Mouse (Mus musculus): Measurements from ENCODE around the gene Phldb2. TPM values are rescaled to one million over a fixed set of nuclear protein-coding genes. Genes with fewer than 3 reads are reported as not detected.

The Phldb2 gene
- total and polyA plus RNA-seq, 3 experiments = 0.04 TPM; not detected in 2

GRCm38 (mm10) chr16:45843351-45843891, 110.0 kb downstream of the Phldb2 start:
- Histone ChIP-seq H3K4me1 (ENCODE audit: control insufficient read depth in 1 of 2, insufficient read depth in 2 of 2) (peaks cover 0 to 4% of the 10 kb centered on the region in 2 experiments; a peak in 1 of 4 replicates), H3K79me2 (replicated peaks; ENCODE audit: control insufficient read depth, extremely low read depth, insufficient read depth, poor library complexity, severe bottlenecking) (no peaks in the 10 kb centered on the region), H3K36me3 (replicated peaks in 1 of 2; ENCODE audit: control insufficient read depth in 1 of 2, insufficient read depth in 1 of 2, low read length in 1 of 2) (no peaks in the 10 kb centered on the region), H3K9me3 (replicated peaks; ENCODE audit: low read length) (no peaks in the 10 kb centered on the region), H3K27ac (ENCODE audit: insufficient read depth, low read depth) (no peak overlapping the region), H3K4me3 (replicated peaks in 1 of 3; ENCODE audit: low read depth in 2 of 3, low read length in 2 of 3, poor library complexity in 1 of 3) (no peak overlapping the region), H3K9ac (ENCODE audit: insufficient read depth, low read depth) (no peak overlapping the region), H3K4me2 (ENCODE audit: insufficient read depth, low read depth, poor library complexity, severe bottlenecking) (no peak overlapping the region), H3K27me3 (replicated peaks) (no peaks in the 10 kb centered on the region)
- DNase-seq (ENCODE audit: extremely low read depth) = no peak
- dilution Hi-C loops (cut with MboI; ENCODE audit: extremely low pct_ligation_motif_present, extremely low pct_unique_long_range_greater_than_20kb, low sequenced_read_pairs) = no loop called here
- in situ Hi-C loops (cut with MboI; ENCODE audit: low pct_ligation_motif_present, low pct_unique_long_range_greater_than_20kb, low sequenced_read_pairs) = no loop called here
- no peak for TF ChIP-seq KAT2A (IDR thresholded peaks at IDR 0.05; ENCODE audit: insufficient replicate concordance, low read length)

- TF ChIP-seq MYC (IDR thresholded peaks at IDR 0.05; ENCODE audit: low read depth, low read length) (no peak), NELFE (IDR thresholded peaks at IDR 0.05; ENCODE audit: low read depth, low read length) (no peak), ZC3H11A (IDR thresholded peaks at IDR 0.05; ENCODE audit: low read depth, low read length) (no peak), IRF4 (IDR thresholded peaks at IDR 0.05; ENCODE audit: low read depth, low read length) (no peak), KAT2A (IDR thresholded peaks at IDR 0.05; ENCODE audit: insufficient replicate concordance, low read length) (no peak), ELF1 (IDR thresholded peaks at IDR 0.05; ENCODE audit: low read depth, low read length) (no peak), E2F4 (IDR thresholded peaks at IDR 0.05; ENCODE audit: insufficient replicate concordance, low read depth, low read length) (no peak), CHD2 (IDR thresholded peaks at IDR 0.05; ENCODE audit: low read length) (no peak), RCOR1 (conservative IDR thresholded peaks at IDR 0.05; ENCODE audit: low read depth, low read length) (no peak)
- H3K79me2 ChIP-seq (replicated peaks; ENCODE audit: control insufficient read depth, extremely low read depth, insufficient read depth, poor library complexity, severe bottlenecking) = no peaks in the 10 kb centered on the region
- no peaks in the 10 kb centered on the region for H3K9me3 ChIP-seq (replicated peaks; ENCODE audit: low read length)
- no peak for DNase-seq (ENCODE audit: extremely low read depth)
- no peaks in the 10 kb centered on the region for H3K27me3 ChIP-seq (replicated peaks)
- no peak overlapping the region for H3K9ac ChIP-seq (ENCODE audit: insufficient read depth, low read depth)
- dilution Hi-C loops (cut with MboI; ENCODE audit: extremely low pct_ligation_motif_present, extremely low pct_unique_long_range_greater_than_20kb, low sequenced_read_pairs) (no loop called here), in situ Hi-C loops (cut with MboI; ENCODE audit: low pct_ligation_motif_present, low pct_unique_long_range_greater_than_20kb, low sequenced_read_pairs) (no loop called here)
- H3K4me3 ChIP-seq (replicated peaks in 1 of 3; ENCODE audit: low read depth in 2 of 3, low read length in 2 of 3, poor library complexity in 1 of 3) = no peak overlapping the region
- no peaks in the 10 kb centered on the region for H3K36me3 ChIP-seq (replicated peaks in 1 of 2; ENCODE audit: control insufficient read depth in 1 of 2, insufficient read depth in 1 of 2, low read length in 1 of 2)
- H3K4me2 ChIP-seq (ENCODE audit: insufficient read depth, low read depth, poor library complexity, severe bottlenecking) = no peak overlapping the region
- peaks cover 0 to 4% of the 10 kb centered on the region in 2 experiments; a peak in 1 of 4 replicates for H3K4me1 ChIP-seq (ENCODE audit: control insufficient read depth in 1 of 2, insufficient read depth in 2 of 2)
- H3K27ac ChIP-seq (ENCODE audit: insufficient read depth, low read depth) = no peak overlapping the region
Observed at GRCm38 (mm10) chr16:45842440-45842839, 111.0 kb downstream of the Phldb2 start.

GRCm38 (mm10) chr16:45841806-45842205, 111.6 kb downstream of the Phldb2 start:
- no peak overlapping the region for H3K27ac ChIP-seq (ENCODE audit: insufficient read depth, low read depth)
- no peaks in the 10 kb centered on the region for H3K36me3 ChIP-seq (replicated peaks in 1 of 2; ENCODE audit: control insufficient read depth in 1 of 2, insufficient read depth in 1 of 2, low read length in 1 of 2)
- dilution Hi-C loops (cut with MboI; ENCODE audit: extremely low pct_ligation_motif_present, extremely low pct_unique_long_range_greater_than_20kb, low sequenced_read_pairs) (no loop called here), in situ Hi-C loops (cut with MboI; ENCODE audit: low pct_ligation_motif_present, low pct_unique_long_range_greater_than_20kb, low sequenced_read_pairs) (no loop called here)
- no peaks in the 10 kb centered on the region for H3K27me3 ChIP-seq (replicated peaks)
- H3K4me3 ChIP-seq (replicated peaks in 1 of 3; ENCODE audit: low read depth in 2 of 3, low read length in 2 of 3, poor library complexity in 1 of 3) = no peak overlapping the region
- H3K9ac ChIP-seq (ENCODE audit: insufficient read depth, low read depth) = no peak overlapping the region
- H3K4me1 ChIP-seq (ENCODE audit: control insufficient read depth in 1 of 2, insufficient read depth in 2 of 2) = peaks cover 0 to 4% of the 10 kb centered on the region in 2 experiments; a peak in 1 of 4 replicates
- TF ChIP-seq TCF12 (IDR thresholded peaks at IDR 0.05; ENCODE audit: low read depth, low read length) (no peak), HCFC1 (IDR thresholded peaks at IDR 0.05; ENCODE audit: low read depth, low read length) (no peak), MAX (IDR thresholded peaks at IDR 0.05; ENCODE audit: low read length) (no peak), BHLHE40 (IDR thresholded peaks at IDR 0.05; ENCODE audit: low read depth, low read length) (no peak), MAFK (IDR thresholded peaks at IDR 0.05; ENCODE audit: insufficient replicate concordance, low read length) (no peak), CTCF (conservative IDR thresholded peaks at IDR 0.05 in 1 of 2, IDR thresholded peaks at IDR 0.05 in 1 of 2; ENCODE audit: low read depth in 2 of 2, low read length in 2 of 2) (no peak), RAD21 (IDR thresholded peaks at IDR 0.05; ENCODE audit: low read depth, low read length) (no peak), JUN (IDR thresholded peaks at IDR 0.05; ENCODE audit: insufficient read depth, low read depth, low read length) (no peak), ELF1 (IDR thresholded peaks at IDR 0.05; ENCODE audit: low read depth, low read length) (no peak), MEF2A (IDR thresholded peaks at IDR 0.05; ENCODE audit: borderline replicate concordance, low read depth, low read length) (no peak), EP300 (IDR thresholded peaks at IDR 0.05; ENCODE audit: low read length) (no peak), ZNF384 (IDR thresholded peaks at IDR 0.05; ENCODE audit: low read depth, low read length) (no peak), ZC3H11A (IDR thresholded peaks at IDR 0.05; ENCODE audit: low read depth, low read length) (no peak), NRF1 (IDR thresholded peaks at IDR 0.05; ENCODE audit: low read depth, low read length) (no peak), GABPA (IDR thresholded peaks at IDR 0.05; ENCODE audit: insufficient replicate concordance, low read depth, low read length) (no peak)
- no peaks in the 10 kb centered on the region for H3K79me2 ChIP-seq (replicated peaks; ENCODE audit: control insufficient read depth, extremely low read depth, insufficient read depth, poor library complexity, severe bottlenecking)
- no peaks in the 10 kb centered on the region for H3K9me3 ChIP-seq (replicated peaks; ENCODE audit: low read length)
- H3K4me2 ChIP-seq (ENCODE audit: insufficient read depth, low read depth, poor library complexity, severe bottlenecking) = no peak overlapping the region
- DNase-seq (ENCODE audit: extremely low read depth) = no peak
